ENCODE assay signal across 8 mouse cellular contexts in the genomic region with DNA sequence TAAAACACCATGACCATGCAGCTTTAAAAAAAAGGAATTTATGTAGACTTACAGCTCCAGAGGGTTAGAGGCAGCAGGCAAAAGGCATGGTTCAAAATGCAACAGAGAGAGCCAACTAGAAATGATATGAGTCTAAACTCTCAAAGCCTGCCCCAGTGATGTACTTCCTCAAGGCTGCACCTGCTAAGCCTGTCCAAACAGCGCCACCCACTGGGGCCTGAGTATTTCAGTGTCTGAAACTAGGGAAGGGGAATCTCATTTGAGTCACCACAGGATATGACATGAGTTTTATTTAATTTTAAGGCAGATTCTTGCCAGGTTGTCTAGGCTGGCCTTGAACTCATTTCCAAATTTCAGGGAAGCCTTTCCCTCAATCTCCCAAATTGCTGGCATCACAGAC. TPM values are rescaled to one million over a fixed set of nuclear protein-coding genes. Genes with fewer than 3 reads are reported as not detected.
DNase-seq lines count a peak whose midpoint lies in the region; ATAC-seq and TF ChIP-seq lines count a peak whose summit lies in the region.

No protein-coding gene starts in this region.

- no peak for TF ChIP-seq POLR2A in testis, adult 2 months (IDR thresholded peaks at IDR 0.05; ENCODE audit: control insufficient read depth, low read depth, low read length)
- TF ChIP-seq POLR2A in cortical plate, adult 2 months (IDR thresholded peaks at IDR 0.05; ENCODE audit: extremely low read depth, insufficient read depth, low read length): no peak

- intact Hi-C loops in gastrocnemius, adult 2 months (cut with DNase I): no loop called here

- no peak overlapping the region for H3K27ac ChIP-seq in gastrocnemius, adult 2 months
- no peak overlapping the region for H3K27ac ChIP-seq in testis, adult 2 months (ENCODE audit: control insufficient read depth, insufficient read depth, low read depth, low read length)
- H3K27ac ChIP-seq in cortical plate, adult 2 months (ENCODE audit: insufficient read depth, low read length): no peak overlapping the region
- no peak overlapping the region for H3K27ac ChIP-seq in midbrain, embryonic 13.5 days

- H3K4me1 ChIP-seq in testis, adult 2 months (ENCODE audit: control insufficient read depth, insufficient read depth, low read length): peaks cover 5% of the 10 kb centered on the region
- peaks cover 16% of the 10 kb centered on the region for H3K4me1 ChIP-seq in cortical plate, adult 2 months (ENCODE audit: control insufficient read depth, insufficient read depth, low read length)
- peaks cover 54% of the 10 kb centered on the region for H3K4me1 ChIP-seq in midbrain, embryonic 13.5 days (replicated peaks)

- H3K9ac ChIP-seq in midbrain, embryonic 13.5 days (replicated peaks): no peak overlapping the region

- no peak overlapping the region for H3K4me3 ChIP-seq in gastrocnemius, adult 2 months
- H3K4me3 ChIP-seq in testis, adult 2 months (ENCODE audit: control insufficient read depth, low read depth, low read length): no peak overlapping the region
- H3K4me3 ChIP-seq in cortical plate, adult 2 months (ENCODE audit: insufficient read depth, low read length): no peak overlapping the region
- no peak overlapping the region for H3K4me3 ChIP-seq in midbrain, embryonic 13.5 days (replicated peaks)

- 72% methylated on average over 1 of the region's 1 CpGs for WGBS in midbrain, embryonic 13.5 days

- no peaks in the 10 kb centered on the region for H3K27me3 ChIP-seq in testis, adult 2 months (ENCODE audit: control insufficient read depth, insufficient read depth, low read length)
- H3K27me3 ChIP-seq in midbrain, embryonic 13.5 days: no peaks in the 10 kb centered on the region

- ATAC-seq in midbrain, embryonic 13.5 days: no peak

- H3K36me3 ChIP-seq in testis, adult 2 months (ENCODE audit: control insufficient read depth, insufficient read depth, low read length): peaks cover 5% of the 10 kb centered on the region
- H3K36me3 ChIP-seq in midbrain, embryonic 13.5 days: peaks cover 70% of the 10 kb centered on the region

- peak; percentile 61 for TF ChIP-seq CTCF in gastrocnemius, adult 2 months (IDR thresholded peaks at IDR 0.05)
- peak; percentile 27; the same call in 1 of the 2 replicates for TF ChIP-seq CTCF in testis, adult 2 months (IDR thresholded peaks at IDR 0.05; ENCODE audit: control insufficient read depth, insufficient read depth, insufficient replicate concordance, low read depth, low read length)
- peak; percentile 45 for TF ChIP-seq CTCF in cortical plate, adult 2 months (IDR thresholded peaks at IDR 0.05; ENCODE audit: extremely low read depth, insufficient read depth, low read length)

- no peaks in the 10 kb centered on the region for H3K9me3 ChIP-seq in midbrain, embryonic 13.5 days

- no peak overlapping the region for H3K4me2 ChIP-seq in midbrain, embryonic 13.5 days (replicated peaks)

- peak; percentile 51 for DNase-seq in gastrocnemius, adult 2 months
- DNase-seq in gastrocnemius, adult 8-10 months (ENCODE audit: low spot score in 2 of 2): no peak
- no peak for DNase-seq in testis, postnatal 14 days (ENCODE audit: low spot score)
- peak; percentile 44 for DNase-seq in mesoderm, embryonic 11.5 days (ENCODE audit: low read depth, low spot score)
- no peak for DNase-seq in ovary, postnatal 14 days (ENCODE audit: low spot score)

RNA-seq across cellular contexts. Expression of a gene that starts 4.9 kb away (rescaled TPM):
- total RNA-seq in gastrocnemius, adult 2 months (2021): 10 to 100 TPM; 40.1 to 49.5 TPM
- 10 to 100 TPM; 35.7 to 39.4 (median 37.3) TPM for total RNA-seq in gastrocnemius, adult 8-10 months (2022)
- polyA plus RNA-seq in testis, adult 2 months (2012; rRNA removed): 97.2 and 119 TPM in 2 replicates
- 87.3 and 96.5 TPM in 2 replicates for polyA plus RNA-seq in cortical plate, adult 2 months (2012; rRNA removed)
- polyA plus RNA-seq in midbrain, embryonic 13.5 days (2015; fragmentation: Nextera tagmentation; extraction: Ambion mirVana): 317 and 327 TPM in 2 replicates

RNA-seq across cellular contexts. Expression of a gene that starts 57.9 kb away (rescaled TPM):
- total RNA-seq in gastrocnemius, adult 2 months (2021): not detected
- total RNA-seq in gastrocnemius, adult 8-10 months (2022): not detected
- 1.0 and 2.8 TPM in 2 replicates for polyA plus RNA-seq in testis, adult 2 months (2012; rRNA removed)
- 1.8 and 2.2 TPM in 2 replicates for polyA plus RNA-seq in cortical plate, adult 2 months (2012; rRNA removed)
- 0.36 and 0.62 TPM in 2 replicates for polyA plus RNA-seq in midbrain, embryonic 13.5 days (2015; fragmentation: Nextera tagmentation; extraction: Ambion mirVana)

Comparison
In these comparisons a context has a peak if more than half of its experiments do, and no peak if none do; other contexts are left out.
1. DNase-seq: peak in gastrocnemius, adult 2 months (single experiment) and mesoderm, embryonic 11.5 days (single experiment); none in gastrocnemius, adult 8-10 months (0 of 2), testis, postnatal 14 days (single experiment) and ovary, postnatal 14 days (single experiment).
2. Peak in every context shown above with its lines, with median percentiles within 50 percentile points of each other: CTCF ChIP-seq.